Mouse (Mus musculus) midbrain, postnatal 0 days (tissue): ENCODE measurements around the gene Slc27a5. TPM values are rescaled to one million over a fixed set of nuclear protein-coding genes. Genes with fewer than 3 reads are reported as not detected.

Experiments
- ATAC-seq: fragments of 200-750 bp; cut with Nextera tagmentation; 2 replicates; pipeline ENCODE4 v1.8.0; 2017; ENCODE audit warnings: moderate number of reproducible peaks, mild to moderate bottlenecking, moderate TSS enrichment, moderate library complexity; ENCODE audit not compliant: low FRiP score
- DNase-seq: peaks from one replicate; pipeline ENCODE4 v3.0.0-alpha.2; 2015; ENCODE audit warnings: low spot score
- H3K27ac ChIP-seq: fragments of 300-500 bp; sonication (generic); 2 replicates; pipeline ENCODE4 v1.5.1; 2014; ENCODE audit warnings: low read depth, mild to moderate bottlenecking, low read length, mixed read lengths
- H3K27me3 ChIP-seq: fragments of 300-500 bp; sonication (generic); 2 replicates; pipeline ENCODE4 v1.6.1; 2014; ENCODE audit warnings: low read length, control low read depth, mixed read lengths; ENCODE audit not compliant: insufficient read depth
- H3K36me3 ChIP-seq: fragments of 300-500 bp; sonication (generic); 2 replicates; pipeline ENCODE4 v1.6.1; 2014; ENCODE audit warnings: low read length, control low read depth, mixed read lengths; ENCODE audit not compliant: insufficient read depth
- H3K4me1 ChIP-seq: fragments of 300-500 bp; sonication (generic); 2 replicates; pipeline ENCODE4 v1.6.1; 2014; ENCODE audit warnings: mild to moderate bottlenecking, control low read depth, antibody characterized with exemption, low read length, mixed read lengths; ENCODE audit not compliant: insufficient read depth
- H3K4me2 ChIP-seq: fragments of 300-500 bp; sonication (generic); 2 replicates; pipeline ENCODE4 v1.6.1; 2014; ENCODE audit warnings: low read depth, mild to moderate bottlenecking, low read length, mixed read lengths; ENCODE audit not compliant: poor library complexity, severe bottlenecking
- H3K4me3 ChIP-seq: fragments of 300-500 bp; sonication (generic); 2 replicates; pipeline ENCODE4 v1.5.1; 2014; ENCODE audit warnings: low read depth, mild to moderate bottlenecking, low read length, moderate library complexity
- H3K9ac ChIP-seq: fragments of 300-500 bp; sonication (generic); replicated peaks from 2 replicates; pipeline ENCODE4 v1.6.1; 2014; ENCODE audit warnings: mild to moderate bottlenecking, low read length, moderate library complexity, mixed read lengths; ENCODE audit not compliant: poor library complexity, severe bottlenecking
- H3K9me3 ChIP-seq: fragments of 300-500 bp; sonication (generic); 2 replicates; pipeline ENCODE4 v1.6.1; 2016; ENCODE audit warnings: low read length, control low read depth
- CTCF ChIP-seq: IDR thresholded peaks from 2 replicates; pipeline ENCODE4 v1.5.1; 2016; ENCODE audit warnings: antibody characterized with exemption, mild to moderate bottlenecking
- WGBS: fragments of 180-500 bp; shearing (Covaris S2); extraction: QIAGEN DNeasy Blood & Tissue Kit; methylation state at CpG from one replicate; pipeline ENCODE4 v1.1.7; 2014; 5-methylcytosine and 5-hydroxymethylcytosine counted together
- polyA plus RNA-seq: library from polyadenylated mRNA; unstranded; fragments of >200 nt; fragmentation: Nextera tagmentation; extraction: Ambion mirVana; gene quantifications from 2 replicates; pipeline ENCODE4 v1.2.1, GENCODE M21; 2015
- total RNA-seq: library from RNA; depleted of rRNA; stranded (reverse); fragments of >200 nt; gene quantifications from 2 replicates; pipeline ENCODE4 v1.2.3, GENCODE M21; 2014

The Slc27a5 gene
- total and polyA plus RNA-seq, 2 experiments from 2014 or later, result 0.21 TPM; not detected in 1

- TF ChIP-seq CTCF, result peak; percentile 84
- peak overlapping the region; percentile 71 for H3K4me3 ChIP-seq
- ATAC-seq (peak; percentile 89), DNase-seq (peak; percentile 98)
- H3K36me3 ChIP-seq, result peaks cover 27% of the 10 kb centered on the region
- H3K9ac ChIP-seq, result peak overlapping the region; percentile 89
- peak overlapping the region; percentile 66 for H3K4me2 ChIP-seq
- H3K9me3 ChIP-seq, result no peaks in the 10 kb centered on the region
- peak overlapping the region; percentile 91 for H3K27ac ChIP-seq
- H3K4me1 ChIP-seq, result 0 out of 2 replicates have a peak, but pooled peaks cover 4% of the 10 kb centered on the region
- H3K27me3 ChIP-seq, result 0 out of 2 replicates have a peak, but pooled peaks cover 4% of the 10 kb centered on the region
- WGBS, result 1% methylated on average over 42 of the region's 42 CpGs
Measured at GRCm38 (mm10) chr7:13009143-13010004, 11.4 kb upstream of the Slc27a5 start.

- no peak for DNase-seq
- H3K4me1 ChIP-seq, result 0 out of 2 replicates have a peak, but pooled peaks cover 4% of the 10 kb centered on the region
- ATAC-seq, result no peak
- H3K36me3 ChIP-seq, result peaks cover 27% of the 10 kb centered on the region
- no peaks in the 10 kb centered on the region for H3K9me3 ChIP-seq
- H3K4me2 ChIP-seq, result no peak overlapping the region
- WGBS, result 52% methylated on average over 55 of the region's 57 CpGs
- H3K27me3 ChIP-seq, result no peaks in the 10 kb centered on the region
- H3K9ac ChIP-seq, result 0 out of 2 replicates have a peak overlapping the region, but pooled peaks have one; percentile 13
- peak overlapping the region; percentile 6; the same call in 1 of the 2 replicates for H3K4me3 ChIP-seq
- H3K27ac ChIP-seq, result no peak overlapping the region
- TF ChIP-seq CTCF, result no peak
Measured at GRCm38 (mm10) chr7:13007341-13008092, 9.5 kb upstream of the Slc27a5 start.

GRCm38 (mm10) chr7:13006531-13006930 is 8.5 kb upstream of the Slc27a5 start:
- Histone ChIP-seq H3K9me3 (no peaks in the 10 kb centered on the region), H3K27ac (no peak overlapping the region), H3K4me3 (no peak overlapping the region), H3K36me3 (peaks cover 27% of the 10 kb centered on the region), H3K4me2 (no peak overlapping the region), H3K27me3 (no peaks in the 10 kb centered on the region), H3K9ac (no peak overlapping the region), H3K4me1 (0 out of 2 replicates have a peak, but pooled peaks cover 4% of the 10 kb centered on the region)
- WGBS, result 87% methylated on average over 10 of the region's 10 CpGs
- ATAC-seq, result no peak
- no peak for DNase-seq
- no peak for TF ChIP-seq CTCF

GRCm38 (mm10) chr7:13006011-13006410 is 8.0 kb upstream of the Slc27a5 start:
- WGBS, result 89% methylated on average over 17 of the region's 17 CpGs
- Histone ChIP-seq H3K9ac (no peak overlapping the region), H3K27me3 (no peaks in the 10 kb centered on the region), H3K4me1 (0 out of 2 replicates have a peak, but pooled peaks cover 4% of the 10 kb centered on the region), H3K9me3 (no peaks in the 10 kb centered on the region), H3K36me3 (peaks cover 27% of the 10 kb centered on the region), H3K4me2 (no peak overlapping the region), H3K4me3 (no peak overlapping the region), H3K27ac (no peak overlapping the region)
- DNase-seq (no peak), ATAC-seq (no peak)
- TF ChIP-seq CTCF, result no peak

- Histone ChIP-seq H3K9ac (no peak overlapping the region), H3K27me3 (no peaks in the 10 kb centered on the region), H3K4me1 (no peaks in the 10 kb centered on the region), H3K4me2 (no peak overlapping the region), H3K9me3 (no peaks in the 10 kb centered on the region), H3K4me3 (no peak overlapping the region), H3K27ac (no peak overlapping the region), H3K36me3 (peaks cover 27% of the 10 kb centered on the region)
- peak; percentile 13; the same call in 1 of the 2 replicates for TF ChIP-seq CTCF
- 80% methylated on average over 5 of the region's 5 CpGs for WGBS
- DNase-seq, result no peak
- no peak for ATAC-seq
Measured at GRCm38 (mm10) chr7:13003380-13003779, 5.4 kb upstream of the Slc27a5 start.
